Mouse (Mus musculus) neural tube, embryonic 10.5 days (tissue): ENCODE results near the gene Psmd9.

Source experiments
- DNase-seq: peaks from one replicate; pipeline ENCODE4 v3.0.0-alpha.2; 2017; ENCODE audit warnings: low spot score; ENCODE audit errors: extremely low spot score

Gene Psmd9

DNA sequence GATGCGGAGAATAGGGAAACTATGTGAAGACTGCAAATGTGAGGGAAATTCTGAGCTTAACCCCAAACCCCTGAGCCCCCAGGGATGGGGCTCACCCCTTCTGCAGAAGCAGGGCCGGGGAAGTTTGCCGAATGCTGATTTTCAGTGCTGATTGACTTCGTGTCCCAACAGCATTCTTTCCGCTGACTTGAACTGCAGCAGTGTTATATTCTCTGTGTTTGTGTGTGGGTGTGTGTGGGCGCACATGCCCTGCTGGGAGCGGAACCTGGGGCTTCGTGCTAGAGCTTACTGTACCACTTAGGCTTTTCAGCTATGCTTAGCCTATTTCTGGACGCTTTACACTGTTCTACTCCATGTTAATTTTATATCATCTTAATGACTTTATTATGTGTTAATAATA lies 67.2 kb downstream of the Psmd9 start:
- DNase-seq, result no peak

DNA sequence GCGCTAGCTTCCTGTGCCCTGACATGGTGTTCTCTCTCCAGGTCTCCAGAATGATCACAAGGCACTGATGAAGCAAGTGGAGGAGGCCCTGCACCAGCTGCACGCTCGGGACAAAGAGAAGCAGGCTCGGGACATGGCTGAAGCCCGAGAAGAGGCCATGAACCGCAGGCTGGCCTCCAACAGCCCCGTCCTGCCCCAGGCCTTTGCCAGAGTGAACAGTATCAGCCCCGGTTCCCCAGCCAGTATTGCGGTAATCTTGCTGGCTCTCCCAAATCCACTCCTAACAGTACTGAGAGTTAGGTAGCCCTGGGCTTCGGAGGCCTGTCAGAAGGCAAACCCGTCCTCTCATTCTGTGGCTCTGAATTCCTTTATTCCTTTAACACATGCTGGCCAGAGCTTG lies 70.3 kb downstream of the Psmd9 start:
- no peak for DNase-seq

DNA sequence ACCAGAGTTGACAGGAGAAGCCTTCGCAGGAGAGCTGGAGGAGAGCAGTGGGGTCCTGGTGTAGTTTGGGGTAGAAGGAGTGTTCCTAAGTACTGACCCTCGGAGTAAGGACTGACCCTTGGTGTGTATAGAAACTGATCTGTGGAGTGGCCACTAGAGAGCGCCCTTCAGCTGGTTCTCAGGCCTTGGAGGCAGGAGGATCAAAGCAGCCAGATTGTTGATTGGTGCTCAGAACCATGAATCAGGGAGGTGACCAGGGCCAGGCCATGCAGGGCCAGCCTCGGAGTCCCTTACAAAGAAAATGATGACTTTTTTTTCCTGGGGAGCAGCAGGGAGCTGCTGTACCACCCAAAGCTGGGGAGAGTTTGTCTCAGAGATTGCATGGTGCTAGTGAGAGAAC lies 76.3 kb downstream of the Psmd9 start:
- DNase-seq, result peak; percentile 63

DNA sequence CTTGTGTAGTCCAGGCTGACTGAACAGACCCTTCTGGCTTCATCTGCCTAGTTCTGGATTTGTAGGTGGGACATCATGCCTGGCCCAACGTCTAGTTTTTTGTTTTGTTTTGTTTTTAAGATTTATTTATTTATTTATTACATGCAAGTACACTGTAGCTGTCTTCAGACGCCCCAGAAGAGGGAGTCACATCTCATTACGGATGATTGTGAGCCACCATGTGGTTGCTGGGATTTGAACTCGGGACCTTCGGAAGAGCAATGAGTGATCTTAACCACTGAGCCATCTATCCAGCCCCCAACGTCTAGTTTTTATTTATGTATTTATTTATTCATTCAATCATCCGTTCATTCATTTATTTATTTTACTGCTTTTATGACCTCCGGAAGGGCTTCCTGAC lies 82.2 kb downstream of the Psmd9 start:
- no peak for DNase-seq

DNA sequence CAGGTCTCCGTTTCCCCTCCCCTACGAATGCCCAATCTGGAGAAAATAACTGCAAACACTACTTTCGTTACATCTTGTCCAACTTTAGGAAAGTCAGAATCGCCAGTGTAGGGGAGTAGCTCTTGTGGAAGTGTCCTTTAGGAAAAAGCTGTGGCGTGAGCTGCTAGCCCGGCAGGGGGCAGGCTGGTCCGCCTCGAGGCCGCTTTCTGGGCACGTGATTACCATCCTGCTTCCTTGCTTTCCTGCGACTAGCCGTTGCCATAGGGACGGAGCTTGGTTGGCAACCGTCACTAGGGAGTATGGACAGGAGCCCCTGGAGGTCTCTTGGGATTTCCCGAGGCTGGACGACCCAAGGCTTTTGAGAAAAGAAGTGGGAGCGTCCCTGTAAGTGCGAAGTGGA lies 82.6 kb downstream of the Psmd9 start, which contains the start of gene Wdr66:
Gene Wdr66, plus strand, starts transcription at position 269 of the 400 bp plus-strand sequence.
- DNase-seq, result peak; percentile 95

DNA sequence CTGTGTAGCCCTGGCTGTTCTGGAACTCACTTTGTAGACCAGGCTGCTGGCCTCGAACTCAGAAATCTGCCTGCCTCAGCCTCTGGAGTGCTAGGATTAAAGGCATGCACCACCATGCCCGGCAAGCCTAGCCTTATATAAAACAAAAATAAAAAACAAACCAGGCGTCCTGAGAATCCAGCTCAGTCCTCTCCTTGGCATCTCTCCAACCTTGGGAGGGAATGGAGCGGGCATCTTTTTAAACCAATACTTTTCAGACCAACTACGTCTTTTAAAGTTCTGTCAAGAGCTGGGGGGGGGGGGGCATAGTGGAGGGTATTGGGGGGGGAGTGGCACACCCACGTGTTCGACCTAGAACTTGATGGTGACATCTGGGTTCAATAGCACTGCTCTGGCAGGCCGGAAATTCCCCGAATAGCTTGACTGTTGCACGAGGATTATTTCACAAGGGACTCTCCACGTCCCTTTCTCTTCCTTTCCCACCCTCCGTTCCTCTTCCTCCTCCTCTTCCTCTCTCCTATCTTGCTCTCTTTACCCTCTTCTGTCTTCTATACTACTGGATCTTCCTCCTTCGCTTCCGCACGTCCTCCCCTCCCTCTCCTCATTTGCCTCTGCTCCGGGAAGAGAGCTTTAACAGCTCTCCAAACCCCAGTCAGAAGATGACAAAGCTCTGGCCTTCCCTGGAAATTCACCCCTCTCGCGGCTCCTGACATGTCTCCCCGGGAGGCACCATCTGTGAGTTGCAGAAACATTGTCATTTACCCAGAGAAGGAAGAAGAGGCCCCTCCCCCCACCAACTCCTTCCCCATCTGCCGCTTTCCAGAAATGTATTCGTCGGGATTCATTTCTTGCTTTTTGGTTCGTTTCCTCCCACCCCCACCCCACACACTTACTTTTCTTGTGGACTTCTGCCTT lies 87.9 kb downstream of the Psmd9 start:
- peak; percentile 58 for DNase-seq

DNA sequence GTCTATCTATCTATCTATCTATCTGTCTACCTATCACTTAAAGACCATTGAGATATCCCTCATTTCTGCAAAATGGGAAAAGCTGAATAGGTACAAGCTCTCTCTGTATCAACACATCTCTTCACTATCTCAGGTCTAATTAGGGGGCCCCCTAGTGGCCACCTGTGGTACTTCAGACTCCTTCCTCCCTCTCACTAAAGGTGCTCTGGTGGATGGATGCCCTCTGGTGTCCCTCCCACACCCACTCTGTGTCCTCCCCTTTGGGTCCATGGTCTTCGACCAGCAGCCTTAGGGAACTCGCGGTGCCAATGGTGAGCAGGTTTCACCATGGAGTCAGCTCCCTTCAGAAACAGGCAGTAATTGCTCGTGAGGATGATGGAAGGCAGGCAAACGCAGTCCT lies 89.8 kb downstream of the Psmd9 start:
- DNase-seq, result peak; percentile 56

DNA sequence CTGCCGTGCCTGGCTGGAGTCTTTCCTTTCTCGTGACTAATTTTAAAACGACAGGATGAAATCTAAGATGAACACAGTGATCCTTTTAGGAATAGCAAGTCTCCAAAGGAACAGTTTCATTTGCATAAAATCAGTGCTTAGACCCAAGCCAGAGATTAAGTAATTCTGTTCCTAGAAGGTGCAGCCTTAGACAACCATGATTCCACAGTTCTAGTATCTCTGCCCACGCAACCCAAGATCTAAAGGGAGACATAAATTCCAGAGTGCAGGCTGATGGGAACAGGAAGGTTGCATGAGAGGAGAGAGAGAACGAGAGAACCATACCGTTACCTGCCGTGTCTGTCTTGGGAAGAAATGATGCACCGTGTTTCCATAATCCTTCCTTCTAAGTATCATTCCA lies 91.5 kb downstream of the Psmd9 start:
- no peak for DNase-seq

DNA sequence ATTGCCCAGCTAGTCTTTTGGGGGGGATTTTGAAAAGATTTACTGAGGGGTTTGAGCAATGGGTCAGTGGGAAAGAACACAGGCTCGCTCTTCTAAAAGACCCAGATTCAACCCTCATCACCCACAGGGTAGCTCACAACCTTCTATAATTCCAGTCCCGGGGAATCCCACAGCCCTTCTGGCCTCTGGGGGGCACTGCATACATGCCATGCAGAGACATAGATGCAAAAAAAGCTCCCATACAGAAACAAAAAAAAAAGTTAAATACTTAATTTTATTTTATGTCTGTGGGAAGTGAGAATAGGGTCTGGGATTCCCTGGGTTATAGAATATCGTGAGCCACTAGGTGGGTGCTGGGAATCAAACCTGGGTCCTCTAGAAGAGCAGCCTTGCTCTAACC lies 97.7 kb downstream of the Psmd9 start:
- DNase-seq, result no peak

DNA sequence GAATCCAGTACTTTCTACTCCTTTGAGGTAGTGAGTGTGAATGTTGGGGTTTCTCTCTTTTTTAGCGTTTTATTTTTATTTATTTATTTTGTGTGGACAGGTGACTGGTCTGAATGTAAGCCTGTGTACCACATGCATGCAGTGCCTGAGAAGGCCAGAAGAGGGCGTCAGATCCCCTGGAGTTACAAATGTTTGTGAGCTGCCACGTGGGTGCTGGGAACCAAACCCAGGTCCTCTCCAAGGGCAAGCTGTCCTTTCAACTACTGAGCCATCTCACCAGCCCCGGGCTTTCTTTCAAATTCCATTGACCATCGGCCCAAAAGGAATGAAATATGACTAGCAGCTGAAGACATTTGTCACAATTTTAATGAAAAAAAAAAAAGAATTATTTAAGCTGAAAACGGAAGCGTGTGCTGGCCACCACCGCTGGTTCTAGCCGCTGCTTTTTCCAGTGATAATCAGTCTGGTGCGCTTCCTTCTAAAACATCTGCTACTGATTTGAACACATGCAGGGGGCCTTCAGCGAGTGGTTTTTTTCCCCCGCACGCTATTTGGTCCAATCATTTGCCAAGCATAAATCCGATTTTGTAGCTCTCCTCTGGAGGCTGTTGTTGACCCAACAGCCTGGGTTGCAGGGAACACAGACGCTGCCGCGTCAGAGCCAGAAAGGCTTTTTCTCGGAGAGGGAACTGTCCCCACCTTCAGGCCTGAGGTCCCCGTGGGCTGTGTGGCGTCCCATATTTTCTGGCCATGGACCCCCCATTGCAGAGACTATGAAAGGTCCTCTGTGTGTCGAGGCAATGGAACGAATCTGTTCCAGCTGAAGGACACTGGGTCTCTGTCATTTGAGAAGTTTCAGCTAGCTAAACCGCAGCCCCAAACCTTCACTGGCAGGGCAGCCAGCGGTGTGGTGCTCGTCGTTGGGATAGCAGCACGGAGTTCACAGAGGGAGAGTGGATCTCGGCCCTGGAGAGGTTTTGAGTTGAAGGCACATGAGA lies 99.6 kb downstream of the Psmd9 start:
- DNase-seq, result no peak

DNA sequence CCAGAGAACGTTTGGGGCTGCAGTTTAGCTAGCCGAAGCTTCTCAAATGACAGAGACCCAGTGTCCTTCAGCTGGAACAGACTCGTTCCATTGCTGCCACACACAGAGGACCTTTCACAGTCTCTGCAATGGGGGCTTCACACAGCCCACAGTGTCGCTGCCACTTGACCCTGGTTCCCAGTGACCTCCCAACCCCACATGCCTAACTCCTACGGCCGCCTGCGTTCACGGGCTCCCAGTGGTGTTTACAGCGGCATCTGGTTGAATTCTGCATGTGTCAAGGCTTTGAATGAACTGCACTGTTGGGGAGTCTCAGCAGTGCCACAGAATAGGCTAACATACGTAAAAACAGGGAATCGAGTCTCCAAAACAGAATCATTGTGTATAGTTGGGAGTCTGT lies 101.7 kb downstream of the Psmd9 start:
- no peak for DNase-seq

DNA sequence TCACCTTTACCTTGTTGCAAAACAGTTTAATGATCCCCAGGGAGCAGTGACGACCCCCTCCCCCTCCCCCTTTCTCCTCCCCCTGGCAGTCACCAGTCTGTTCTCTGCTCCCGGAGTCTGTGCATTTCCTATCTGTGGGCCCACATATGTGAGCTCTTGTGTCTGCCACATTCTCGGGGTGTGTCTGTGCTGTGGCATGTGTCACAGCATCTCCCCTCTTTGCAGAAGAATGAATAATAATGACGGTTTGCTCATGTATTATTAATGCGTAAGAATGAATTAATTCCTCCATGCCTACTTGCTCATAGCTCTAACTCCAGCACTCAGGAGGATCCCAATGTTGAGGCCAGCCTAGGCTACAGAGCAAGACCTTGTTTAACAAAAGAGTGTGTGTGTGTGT lies 103.7 kb downstream of the Psmd9 start:
- no peak for DNase-seq

DNA sequence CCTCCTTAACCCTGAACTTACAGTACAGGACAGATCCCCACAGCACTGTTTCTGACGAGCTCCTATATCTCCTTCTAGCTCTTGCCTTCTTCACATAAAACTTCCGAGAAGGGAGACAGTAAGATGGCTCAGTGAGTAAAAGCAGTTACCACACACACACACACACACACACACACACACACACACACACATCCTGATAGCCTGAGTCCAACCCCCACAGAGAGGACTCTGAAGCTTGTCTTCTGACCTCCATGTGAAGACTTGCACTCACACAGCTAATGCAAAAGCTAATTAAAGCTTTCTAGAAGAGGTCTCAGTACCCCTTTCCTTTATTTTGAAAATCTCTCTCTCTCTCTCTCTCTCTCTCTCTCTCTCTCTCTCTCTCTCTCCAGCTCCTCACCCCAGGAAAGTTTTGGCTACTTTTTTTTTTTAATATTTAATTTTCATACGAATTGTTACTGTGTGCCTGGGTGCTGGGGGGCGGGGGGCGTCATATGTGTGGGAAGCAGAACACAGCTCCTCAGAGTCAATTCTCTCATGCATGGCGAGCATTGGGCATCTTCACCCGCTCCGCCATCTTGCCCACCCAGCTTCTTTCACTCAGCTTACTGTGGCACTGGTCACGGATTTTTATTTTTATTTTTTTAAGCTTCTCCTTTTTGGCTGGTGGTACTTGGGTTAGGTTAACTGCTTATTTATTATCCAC lies 107.6 kb downstream of the Psmd9 start:
- no peak for DNase-seq

DNA sequence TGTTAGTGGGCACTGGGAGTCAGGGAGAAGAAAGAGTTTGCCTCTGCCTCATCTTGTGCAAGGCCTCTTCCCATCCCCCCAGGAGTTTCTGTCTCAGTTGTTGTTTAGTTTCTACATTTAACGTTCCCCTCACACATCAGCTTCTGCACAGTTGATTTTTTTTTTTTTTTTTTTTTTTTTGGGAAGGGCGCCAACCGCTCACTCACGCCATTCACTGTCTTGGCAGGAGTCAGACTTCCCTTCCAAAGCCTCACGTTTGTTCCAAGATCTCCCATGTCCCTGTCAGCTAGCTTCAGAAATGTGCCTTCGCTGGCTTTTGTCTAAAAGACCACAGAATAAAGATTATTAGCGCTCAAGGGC lies 108.1 kb downstream of the Psmd9 start:
- DNase-seq, result no peak

DNA sequence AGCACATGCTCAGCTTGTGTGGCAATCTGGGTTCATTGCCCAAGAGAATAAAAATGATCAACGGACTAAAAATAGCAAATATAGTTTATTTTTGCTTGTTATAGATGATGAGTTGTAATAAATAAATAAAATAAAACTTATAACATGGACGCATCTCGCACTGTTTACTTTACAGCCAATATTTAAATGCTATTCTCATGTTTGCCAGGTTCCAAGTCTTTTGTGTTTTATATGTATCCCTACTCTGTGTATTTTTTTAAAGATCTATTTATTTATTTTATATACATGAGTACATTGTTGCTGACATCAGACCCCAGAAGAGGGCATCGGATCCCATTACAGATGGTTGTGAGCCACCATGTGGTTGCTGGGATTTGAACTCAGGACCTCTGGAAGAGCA lies 108.5 kb downstream of the Psmd9 start:
- no peak for DNase-seq

DNA sequence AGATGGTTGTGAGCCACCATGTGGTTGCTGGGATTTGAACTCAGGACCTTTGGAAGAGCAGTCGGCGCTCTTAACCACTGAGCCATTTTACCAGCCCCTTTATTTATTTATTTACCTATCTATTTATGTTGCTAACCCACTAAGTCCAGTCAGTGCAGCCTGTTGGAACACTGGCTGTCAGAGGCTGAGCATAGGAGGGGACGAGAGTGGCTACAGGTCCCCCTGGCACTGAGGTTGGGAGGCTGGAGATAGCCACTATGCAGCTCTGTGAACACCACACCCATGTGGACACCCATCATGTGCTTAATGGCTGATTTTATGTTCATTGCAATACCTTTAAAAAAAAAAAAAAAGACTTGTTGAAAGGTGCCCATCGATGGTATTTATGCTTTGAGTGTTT lies 110.0 kb downstream of the Psmd9 start:
- DNase-seq, result no peak

DNA sequence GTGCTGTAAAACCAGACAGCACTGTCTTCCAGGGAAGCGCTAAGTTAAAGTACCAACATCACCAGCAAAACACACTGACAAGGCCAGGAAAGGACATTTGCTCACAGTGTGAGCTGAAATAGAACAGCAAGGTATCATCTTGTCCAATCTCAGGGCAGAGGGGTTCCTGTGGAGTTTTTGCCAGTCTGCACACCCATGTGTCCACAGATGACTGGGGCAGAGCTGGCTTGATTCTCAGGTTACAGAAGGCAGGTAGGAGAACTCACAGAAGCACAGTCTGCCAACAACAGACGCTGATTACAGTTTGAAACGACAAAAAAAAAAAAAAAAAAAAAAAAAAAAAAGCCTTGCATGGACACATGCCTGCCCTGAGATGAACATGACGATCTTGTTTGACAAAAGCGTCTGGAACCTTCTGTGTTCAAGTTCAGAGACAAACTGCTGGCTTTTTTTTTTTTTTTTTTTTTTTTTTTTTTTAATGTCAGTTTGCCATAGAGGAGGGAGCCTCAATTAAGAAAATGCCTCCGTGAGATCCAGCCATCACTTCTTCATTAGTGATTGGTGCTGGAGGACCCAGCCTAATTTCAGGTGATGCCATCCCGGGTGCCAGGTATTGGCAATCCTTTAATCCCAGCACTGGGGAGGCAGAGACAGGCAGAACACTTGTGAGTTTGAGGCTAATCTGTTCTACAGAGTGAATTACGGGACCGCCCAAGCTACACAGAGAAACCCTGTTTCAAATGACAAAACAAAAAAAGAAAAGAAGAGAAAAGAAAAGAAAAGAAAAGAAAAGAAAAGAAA lies 112.3 kb downstream of the Psmd9 start:
- no peak for DNase-seq

DNA sequence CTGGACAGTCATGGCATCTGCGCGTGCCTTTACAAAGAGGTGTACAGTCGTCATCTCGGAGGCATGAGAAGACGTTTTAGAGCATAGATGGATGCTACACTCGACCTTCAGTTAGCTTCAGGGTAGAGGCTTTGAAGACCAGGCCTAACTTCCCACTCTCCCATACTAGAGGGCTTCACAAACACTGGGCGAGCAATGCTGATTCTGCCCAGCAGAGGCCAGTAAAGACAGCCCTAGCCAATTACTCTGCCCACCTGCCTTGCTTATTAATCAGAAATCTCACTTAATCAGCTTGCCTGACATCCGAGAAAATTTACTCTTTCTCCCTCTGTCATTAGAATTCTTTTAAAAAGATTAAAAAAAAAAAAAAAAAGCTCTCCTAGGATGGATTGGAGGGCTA lies 116.0 kb downstream of the Psmd9 start:
- no peak for DNase-seq

DNA sequence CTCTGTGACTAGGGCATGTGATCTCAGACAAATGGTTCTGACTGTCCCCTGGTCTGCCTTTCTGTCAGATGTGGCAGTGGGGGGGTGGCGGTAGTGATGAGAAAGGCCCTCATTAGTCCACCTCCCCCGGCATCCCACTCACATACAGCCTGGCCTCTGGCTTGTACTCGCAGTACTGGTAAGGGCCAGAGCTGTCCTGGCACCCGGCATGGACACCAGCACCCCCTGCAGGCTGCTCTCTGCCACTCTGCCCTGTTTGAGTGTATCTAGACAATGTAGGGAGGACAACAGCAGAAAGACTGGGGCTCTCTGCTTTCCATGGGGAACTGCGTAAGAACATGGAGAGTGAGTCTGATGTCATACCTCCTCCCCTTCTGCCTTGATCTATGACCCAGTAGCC lies 118.9 kb downstream of the Psmd9 start:
- DNase-seq, result no peak

DNA sequence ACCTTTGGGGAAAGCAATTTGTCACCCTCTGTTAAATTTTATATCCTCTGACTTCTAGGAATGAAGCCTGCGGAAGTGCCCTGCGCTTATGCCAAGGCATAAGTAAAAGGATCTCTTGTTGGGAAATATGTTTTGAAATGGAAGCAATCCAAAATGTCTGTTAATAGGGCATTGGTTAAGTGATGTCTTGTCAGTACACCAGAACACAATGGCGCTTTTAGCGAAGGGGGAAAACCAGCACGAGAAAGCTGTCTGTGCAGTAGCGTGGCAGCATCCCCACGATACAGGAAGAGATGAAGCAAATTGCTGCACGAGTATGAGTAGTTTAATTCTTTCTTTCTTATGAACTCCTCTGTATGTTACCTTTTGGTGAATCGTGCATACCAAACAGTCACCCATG lies 125.4 kb downstream of the Psmd9 start:
- DNase-seq, result no peak
